Mouse (Mus musculus) C2C12 (cell line): ENCODE measurements around the gene Olfr1410.

Source experiments
- CTCF ChIP-seq: IDR thresholded peaks from one replicate; pipeline ENCODE4 v1.5.1; 2011; ENCODE audit not compliant: control insufficient read depth, insufficient read depth, insufficient read length
- MAX ChIP-seq: IDR thresholded peaks from one replicate; pipeline ENCODE4 v1.6.1; 2011; ENCODE audit warnings: mild to moderate bottlenecking, control low read depth

GRCm38 (mm10) chr1:92596019-92596418, 9.6 kb upstream of the Olfr1410 start:
- no peak for TF ChIP-seq CTCF
- TF ChIP-seq MAX: no peak
